Mouse (Mus musculus) embryonic facial prominence, embryonic 11.5 days (tissue): ENCODE measurements around the gene Scn3a. TPM values are rescaled to one million over a fixed set of nuclear protein-coding genes. Genes with fewer than 3 reads are reported as not detected.

Experiments used
- ATAC-seq: fragments of 200-750 bp; cut with Nextera tagmentation; replicated peaks from 2 replicates; pipeline ENCODE4 v1.8.0; 2017; ENCODE audit warnings: low read depth; ENCODE audit not compliant: insufficient number of reproducible peaks, low FRiP score, low TSS enrichment
- DNase-seq: peaks from one replicate; pipeline ENCODE4 v3.0.0-alpha.2; 2015; ENCODE audit warnings: low spot score
- H3K27ac ChIP-seq: fragments of 300-500 bp; sonication (generic); replicated peaks from 2 replicates; pipeline ENCODE4 v1.5.1; 2014; ENCODE audit warnings: mild to moderate bottlenecking, low read depth, low read length, control low read depth
- H3K27me3 ChIP-seq: fragments of 300-500 bp; sonication (generic); 2 replicates; pipeline ENCODE4 v1.6.1; 2014; ENCODE audit warnings: mild to moderate bottlenecking, low read length, moderate library complexity, mixed read lengths; ENCODE audit not compliant: control insufficient read depth, insufficient read depth
- H3K36me3 ChIP-seq: fragments of 300-500 bp; sonication (generic); replicated peaks from 2 replicates; pipeline ENCODE4 v1.6.1; 2014; ENCODE audit warnings: low read depth, mild to moderate bottlenecking, low read length, moderate library complexity, mixed read lengths; ENCODE audit not compliant: control insufficient read depth, insufficient read depth
- H3K4me1 ChIP-seq: fragments of 300-500 bp; sonication (generic); 2 replicates; pipeline ENCODE4 v1.6.1; 2014; ENCODE audit warnings: low read length, mixed read lengths; ENCODE audit not compliant: control insufficient read depth, insufficient read depth
- H3K4me2 ChIP-seq: fragments of 300-500 bp; sonication (generic); 2 replicates; pipeline ENCODE4 v1.6.1; 2014; ENCODE audit warnings: low read depth, mild to moderate bottlenecking, control low read depth, low read length, moderate library complexity
- H3K4me3 ChIP-seq: fragments of 300-500 bp; sonication (generic); 2 replicates; pipeline ENCODE4 v1.5.1; 2014; ENCODE audit warnings: low read depth, low read length, control low read depth
- H3K9ac ChIP-seq: fragments of 300-500 bp; sonication (generic); replicated peaks from 2 replicates; pipeline ENCODE4 v1.6.1; 2014; ENCODE audit warnings: mild to moderate bottlenecking, control low read depth, low read length
- H3K9me3 ChIP-seq: fragments of 300-500 bp; sonication (generic); replicated peaks from 2 replicates; pipeline ENCODE4 v1.6.1; 2016; ENCODE audit warnings: mild to moderate bottlenecking, low read length, inconsistent platforms, mixed read lengths; ENCODE audit not compliant: control insufficient read depth
- WGBS: fragments of 180-500 bp; shearing (Covaris S2); extraction: QIAGEN DNeasy Blood & Tissue Kit; methylation state at CpG from one replicate; pipeline ENCODE4 v1.1.7; 2014; 5-methylcytosine and 5-hydroxymethylcytosine counted together
- polyA plus RNA-seq: library from polyadenylated mRNA; unstranded; fragments of >200 nt; fragmentation: Nextera tagmentation; extraction: Ambion mirVana; gene quantifications from 2 replicates; pipeline ENCODE4 v1.2.1, GENCODE M21; 2014

Gene Scn3a
- 5.6 and 6.9 TPM in 2 replicates for polyA plus RNA-seq

DNA sequence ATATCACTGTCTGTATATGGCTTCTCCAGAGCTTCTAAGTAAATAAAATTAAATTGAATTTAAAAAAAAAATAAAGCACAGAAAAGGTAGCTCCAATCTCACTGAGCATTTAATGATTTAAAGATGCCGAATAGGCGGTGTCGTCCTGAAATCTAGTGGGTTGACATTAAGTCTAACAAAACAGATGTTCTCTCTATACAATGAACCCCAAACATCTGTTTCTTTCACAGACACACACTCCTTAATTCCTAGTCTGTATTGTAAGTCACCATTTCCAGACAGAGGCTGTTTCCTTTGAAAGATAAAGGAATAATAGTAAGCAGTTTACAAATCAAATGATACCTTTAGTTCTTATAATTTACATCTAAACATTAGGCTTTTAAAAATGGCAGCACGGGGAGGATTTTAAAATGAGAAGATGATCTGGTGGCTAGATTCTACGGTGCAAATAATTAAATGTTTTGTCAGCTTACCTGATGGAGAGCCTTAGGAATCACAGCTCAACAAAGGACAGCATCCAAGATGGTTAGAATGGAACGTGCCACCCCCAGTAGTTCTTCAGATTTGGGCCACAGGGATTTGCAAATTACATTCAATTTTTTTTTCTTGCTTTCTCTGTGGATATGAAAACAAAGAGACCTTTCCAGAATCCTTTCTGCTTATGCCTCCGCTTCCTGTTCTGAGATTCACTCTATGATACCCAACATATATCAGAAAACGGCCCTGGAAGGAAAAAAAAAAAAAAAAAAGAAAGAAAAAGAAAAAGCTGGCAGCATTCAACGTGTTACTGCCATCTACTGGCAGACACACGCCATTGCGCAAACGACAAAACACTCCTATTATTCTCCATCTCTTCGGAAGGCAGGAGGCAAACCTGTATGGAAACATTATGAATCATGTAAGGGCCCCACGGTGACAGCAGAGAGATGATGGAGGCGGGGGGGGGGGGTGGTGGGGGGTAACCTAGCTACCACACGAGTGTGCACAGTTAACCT, at the start of gene Scn3a:
TSS of gene Scn3a (minus strand) at position 835 of the 995 bp plus-strand sequence.
- no peak within 1 kb of the TSS for H3K27ac ChIP-seq
- 18% methylated on average over 16 of the region's 16 CpGs for WGBS
- peak; percentile 53; the same call in 1 of the 2 replicates for ATAC-seq
- H3K9me3 ChIP-seq: no peaks in the 10 kb centered on the region
- H3K4me1 ChIP-seq: no peaks in the 10 kb centered on the region
- H3K9ac ChIP-seq: no peak within 1 kb of the TSS
- H3K4me2 ChIP-seq: no peak within 1 kb of the TSS; the same call in 1 of the 2 replicates
- DNase-seq: peak; percentile 81
- H3K27me3 ChIP-seq: no peaks in the 10 kb centered on the region
- H3K36me3 ChIP-seq: no peaks in the 10 kb centered on the region
- H3K4me3 ChIP-seq: no peak within 1 kb of the TSS

- H3K4me2 ChIP-seq: no peak overlapping the region
- no peak overlapping the region for H3K27ac ChIP-seq
- no peak for ATAC-seq
- no peaks in the 10 kb centered on the region for H3K27me3 ChIP-seq
- WGBS: 75% methylated on average over 4 of the region's 4 CpGs
- no peaks in the 10 kb centered on the region for H3K36me3 ChIP-seq
- no peaks in the 10 kb centered on the region for H3K4me1 ChIP-seq
- H3K4me3 ChIP-seq: no peak overlapping the region
- no peak overlapping the region for H3K9ac ChIP-seq
- no peaks in the 10 kb centered on the region for H3K9me3 ChIP-seq
- DNase-seq: no peak
These were observed 44.5 kb upstream of the Scn3a start for GRCm38 (mm10) chr2:65611887-65612286.

GRCm38 (mm10) chr2:65607813-65608212, 40.4 kb upstream of the Scn3a start:
- Histone ChIP-seq H3K9me3 (no peaks in the 10 kb centered on the region), H3K9ac (no peak overlapping the region), H3K36me3 (no peaks in the 10 kb centered on the region), H3K27me3 (no peaks in the 10 kb centered on the region), H3K4me3 (no peak overlapping the region), H3K27ac (no peak overlapping the region), H3K4me2 (no peak overlapping the region), H3K4me1 (no peaks in the 10 kb centered on the region)
- DNase-seq (no peak), ATAC-seq (no peak)

DNA sequence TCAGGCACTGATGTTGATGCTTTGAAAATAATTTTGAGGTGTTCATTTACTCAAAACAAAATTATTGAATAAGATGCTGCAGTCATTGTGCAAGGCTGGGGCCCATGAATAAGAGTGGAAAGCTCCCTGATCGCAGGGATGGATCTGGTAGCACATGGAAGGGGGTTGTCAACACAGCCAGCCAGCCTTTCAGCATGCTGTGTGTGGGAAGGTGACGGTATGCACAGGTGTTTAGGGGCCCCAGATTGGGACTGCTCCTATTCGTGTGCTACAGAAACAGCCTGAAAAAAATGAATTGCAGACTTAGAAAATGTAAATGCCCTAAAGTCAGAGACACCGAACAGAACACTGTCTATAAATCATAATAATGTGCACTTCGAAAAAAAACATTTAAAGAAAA, 20.3 kb upstream of the Scn3a start:
- H3K4me3 ChIP-seq: no peak overlapping the region
- no peak overlapping the region for H3K9ac ChIP-seq
- DNase-seq: no peak
- no peak for ATAC-seq
- H3K27me3 ChIP-seq: no peaks in the 10 kb centered on the region
- H3K9me3 ChIP-seq: no peaks in the 10 kb centered on the region
- H3K4me1 ChIP-seq: no peaks in the 10 kb centered on the region
- no peak overlapping the region for H3K4me2 ChIP-seq
- H3K27ac ChIP-seq: no peak overlapping the region
- H3K36me3 ChIP-seq: no peaks in the 10 kb centered on the region
- 89% methylated on average over 5 of the region's 5 CpGs for WGBS

- 88% methylated on average over 4 of the region's 4 CpGs for WGBS
- Histone ChIP-seq H3K36me3 (no peaks in the 10 kb centered on the region), H3K4me1 (no peaks in the 10 kb centered on the region), H3K4me2 (no peak overlapping the region), H3K27ac (no peak overlapping the region), H3K27me3 (no peaks in the 10 kb centered on the region), H3K4me3 (no peak overlapping the region), H3K9ac (no peak overlapping the region), H3K9me3 (no peaks in the 10 kb centered on the region)
- 0 out of 2 replicates have a peak, but pooled peaks have one; percentile 32 for ATAC-seq
- DNase-seq: no peak
These were observed 498 bp upstream of the Scn3a start for GRCm38 (mm10) chr2:65567925-65568324.

GRCm38 (mm10) chr2:65563898-65564297, 3.5 kb downstream of the Scn3a start:
- Histone ChIP-seq H3K27ac (no peak overlapping the region), H3K4me3 (no peak overlapping the region), H3K36me3 (no peaks in the 10 kb centered on the region), H3K4me2 (no peak overlapping the region), H3K9me3 (no peaks in the 10 kb centered on the region), H3K27me3 (no peaks in the 10 kb centered on the region), H3K9ac (no peak overlapping the region), H3K4me1 (no peaks in the 10 kb centered on the region)
- DNase-seq (peak; percentile 33), ATAC-seq (no peak)
- WGBS: 34% methylated on average over 4 of the region's 4 CpGs

GRCm38 (mm10) chr2:65557719-65558118, 9.7 kb downstream of the Scn3a start:
- Histone ChIP-seq H3K9me3 (no peaks in the 10 kb centered on the region), H3K4me2 (no peak overlapping the region), H3K36me3 (no peaks in the 10 kb centered on the region), H3K9ac (no peak overlapping the region), H3K27ac (no peak overlapping the region), H3K4me1 (no peaks in the 10 kb centered on the region), H3K27me3 (no peaks in the 10 kb centered on the region), H3K4me3 (no peak overlapping the region)
- 85% methylated on average over 3 of the region's 3 CpGs for WGBS
- DNase-seq (no peak), ATAC-seq (no peak)

- no peaks in the 10 kb centered on the region for H3K36me3 ChIP-seq
- H3K27ac ChIP-seq: no peak overlapping the region
- DNase-seq: no peak
- H3K9ac ChIP-seq: no peak overlapping the region
- H3K4me3 ChIP-seq: no peak overlapping the region
- no peak for ATAC-seq
- no peak overlapping the region for H3K4me2 ChIP-seq
- WGBS: 83% methylated on average over 7 of the region's 7 CpGs
- no peaks in the 10 kb centered on the region for H3K4me1 ChIP-seq
- H3K9me3 ChIP-seq: no peaks in the 10 kb centered on the region
- H3K27me3 ChIP-seq: no peaks in the 10 kb centered on the region
These were observed 12.8 kb downstream of the Scn3a start for GRCm38 (mm10) chr2:65554662-65555061.
